Mouse (Mus musculus): ENCODE results near the gene Prkce.

GRCm38 (mm10) chr17:86650241-86650640 is 482.7 kb downstream of the Prkce start:
- TF ChIP-seq CTCF (IDR thresholded peaks at IDR 0.05; ENCODE audit: low read depth, low read length) (no peak), TAL1 (conservative IDR thresholded peaks at IDR 0.05; ENCODE audit: low read depth, low read length) (no peak), GATA1 (IDR thresholded peaks at IDR 0.05; ENCODE audit: borderline replicate concordance, low read length) (no peak), POLR2AphosphoS5 (IDR thresholded peaks at IDR 0.05; ENCODE audit: insufficient replicate concordance, low read depth, low read length) (no peak)

Data from G1E (cell line).